Mouse (Mus musculus) lung, postnatal 0 days (tissue): ENCODE measurements around the gene Adcy5.

ENCODE experiments used
- CTCF ChIP-seq: IDR thresholded peaks from 2 replicates; pipeline ENCODE4 v1.5.1; 2016; ENCODE audit warnings: antibody characterized with exemption, mild to moderate bottlenecking
- EP300 ChIP-seq: IDR thresholded peaks from 2 replicates; pipeline ENCODE4 v1.6.1; 2016; ENCODE audit warnings: antibody characterized with exemption, mild to moderate bottlenecking, control low read depth

- no peak for TF ChIP-seq CTCF
- TF ChIP-seq EP300, result no peak
Measured at GRCm38 (mm10) chr16:35209753-35210152, 55.1 kb downstream of the Adcy5 start.
